Mouse (Mus musculus) thymus, adult 2 months (tissue): ENCODE data around the gene Flt3.

ENCODE experiments used
- CTCF ChIP-seq: fragments of 200-500 bp; IDR thresholded peaks from 2 replicates; pipeline ENCODE4 v1.5.1; 2012; ENCODE audit warnings: mild to moderate bottlenecking, control low read depth, low read length, moderate library complexity, borderline replicate concordance; ENCODE audit not compliant: control insufficient read depth, poor library complexity, insufficient read depth; ENCODE audit errors: extremely low read depth
- POLR2A ChIP-seq: fragments of 200-500 bp; IDR thresholded peaks from 2 replicates; pipeline ENCODE4 v1.6.1; 2012; ENCODE audit warnings: mild to moderate bottlenecking, low read length, control low read depth, moderate library complexity; ENCODE audit not compliant: control insufficient read depth, poor library complexity, insufficient read depth; ENCODE audit errors: extremely low read depth

DNA sequence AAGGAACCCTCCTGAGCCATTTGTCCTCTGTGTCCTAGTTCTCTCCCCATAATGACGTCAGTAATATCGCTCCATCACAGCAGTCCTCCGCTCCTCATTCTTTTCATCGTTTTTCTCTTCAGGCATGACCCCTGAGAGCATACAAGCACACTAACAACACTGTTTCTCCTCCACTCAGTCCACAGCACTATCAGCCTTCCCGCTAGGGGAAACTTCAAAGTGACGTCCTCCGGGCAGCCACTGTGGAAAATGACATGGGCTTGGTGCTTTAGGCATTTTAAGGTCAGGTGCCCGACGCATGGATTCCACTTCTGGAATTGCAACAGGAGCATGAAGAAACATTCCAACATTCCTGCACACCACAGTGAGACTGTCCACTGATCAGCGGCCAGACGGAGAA, 735 bp upstream of the Flt3 start:
- TF ChIP-seq POLR2A (no peak), CTCF (no peak)
